Mouse (Mus musculus) midbrain, postnatal 0 days (tissue): ENCODE results near the gene Galnt2. TPM values are rescaled to one million over a fixed set of nuclear protein-coding genes. Genes with fewer than 3 reads are reported as not detected.
A peak's percentile ranks its signal among the peaks of the same experiment; 100 is the strongest.

Source experiments
- ATAC-seq: fragments of 200-750 bp; cut with Nextera tagmentation; 2 replicates; pipeline ENCODE4 v1.8.0; 2017; ENCODE audit warnings: moderate number of reproducible peaks, mild to moderate bottlenecking, moderate TSS enrichment, moderate library complexity; ENCODE audit not compliant: low FRiP score
- DNase-seq: peaks from one replicate; pipeline ENCODE4 v3.0.0-alpha.2; 2015; ENCODE audit warnings: low spot score
- H3K27ac ChIP-seq: fragments of 300-500 bp; sonication (generic); 2 replicates; pipeline ENCODE4 v1.5.1; 2014; ENCODE audit warnings: low read depth, mild to moderate bottlenecking, low read length, mixed read lengths
- H3K27me3 ChIP-seq: fragments of 300-500 bp; sonication (generic); 2 replicates; pipeline ENCODE4 v1.6.1; 2014; ENCODE audit warnings: low read length, control low read depth, mixed read lengths; ENCODE audit not compliant: insufficient read depth
- H3K36me3 ChIP-seq: fragments of 300-500 bp; sonication (generic); 2 replicates; pipeline ENCODE4 v1.6.1; 2014; ENCODE audit warnings: low read length, control low read depth, mixed read lengths; ENCODE audit not compliant: insufficient read depth
- H3K4me1 ChIP-seq: fragments of 300-500 bp; sonication (generic); 2 replicates; pipeline ENCODE4 v1.6.1; 2014; ENCODE audit warnings: mild to moderate bottlenecking, control low read depth, antibody characterized with exemption, low read length, mixed read lengths; ENCODE audit not compliant: insufficient read depth
- H3K4me2 ChIP-seq: fragments of 300-500 bp; sonication (generic); 2 replicates; pipeline ENCODE4 v1.6.1; 2014; ENCODE audit warnings: low read depth, mild to moderate bottlenecking, low read length, mixed read lengths; ENCODE audit not compliant: poor library complexity, severe bottlenecking
- H3K4me3 ChIP-seq: fragments of 300-500 bp; sonication (generic); 2 replicates; pipeline ENCODE4 v1.5.1; 2014; ENCODE audit warnings: low read depth, mild to moderate bottlenecking, low read length, moderate library complexity
- H3K9ac ChIP-seq: fragments of 300-500 bp; sonication (generic); replicated peaks from 2 replicates; pipeline ENCODE4 v1.6.1; 2014; ENCODE audit warnings: mild to moderate bottlenecking, low read length, moderate library complexity, mixed read lengths; ENCODE audit not compliant: poor library complexity, severe bottlenecking
- H3K9me3 ChIP-seq: fragments of 300-500 bp; sonication (generic); 2 replicates; pipeline ENCODE4 v1.6.1; 2016; ENCODE audit warnings: low read length, control low read depth
- CTCF ChIP-seq: IDR thresholded peaks from 2 replicates; pipeline ENCODE4 v1.5.1; 2016; ENCODE audit warnings: antibody characterized with exemption, mild to moderate bottlenecking
- WGBS: fragments of 180-500 bp; shearing (Covaris S2); extraction: QIAGEN DNeasy Blood & Tissue Kit; methylation state at CpG from one replicate; pipeline ENCODE4 v1.1.7; 2014; 5-methylcytosine and 5-hydroxymethylcytosine counted together
- polyA plus RNA-seq: library from polyadenylated mRNA; unstranded; fragments of >200 nt; fragmentation: Nextera tagmentation; extraction: Ambion mirVana; gene quantifications from 2 replicates; pipeline ENCODE4 v1.2.1, GENCODE M21; 2015
- total RNA-seq: library from RNA; depleted of rRNA; stranded (reverse); fragments of >200 nt; gene quantifications from 2 replicates; pipeline ENCODE4 v1.2.3, GENCODE M21; 2014

Gene Galnt2
- total and polyA plus RNA-seq, 2 experiments from 2014 or later: 51.3 to 65.4 TPM

DNA sequence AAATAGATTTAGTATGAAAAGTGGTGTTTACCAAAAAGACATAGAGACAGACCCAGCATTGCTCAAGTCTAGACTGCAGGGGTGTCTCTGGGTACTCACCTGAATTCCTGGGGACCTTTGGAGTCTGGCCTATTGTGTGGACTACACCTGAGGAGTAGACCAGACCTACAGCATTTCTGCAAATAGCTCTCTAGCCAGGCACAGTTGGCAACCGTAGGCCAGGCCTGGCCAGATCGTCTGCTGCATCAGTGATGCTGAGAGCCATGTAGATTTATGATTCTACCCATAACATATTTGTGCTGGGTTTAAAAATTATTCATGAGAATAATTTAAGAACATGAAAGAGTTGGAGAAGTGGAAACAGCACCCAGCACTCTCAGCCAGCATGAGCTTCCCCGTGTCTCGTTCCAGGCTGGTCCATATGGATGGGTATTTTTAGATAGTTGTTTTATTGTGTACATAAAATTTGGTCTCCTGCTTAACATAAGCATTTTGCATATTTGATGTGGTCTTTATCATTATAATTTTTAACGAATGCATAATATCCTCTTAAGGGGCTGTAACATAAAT lies 58.4 kb downstream of the Galnt2 start:
- WGBS: 78% methylated on average over 5 of the region's 5 CpGs
- no peak for TF ChIP-seq CTCF
- H3K4me1 ChIP-seq: peaks cover 20% of the 10 kb centered on the region
- no peaks in the 10 kb centered on the region; the same call in 1 of the 2 replicates for H3K36me3 ChIP-seq
- H3K4me3 ChIP-seq: no peak overlapping the region
- no peak for ATAC-seq
- no peak overlapping the region for H3K9ac ChIP-seq
- H3K27me3 ChIP-seq: no peaks in the 10 kb centered on the region
- no peak overlapping the region for H3K27ac ChIP-seq
- H3K4me2 ChIP-seq: no peak overlapping the region
- no peak for DNase-seq
- no peaks in the 10 kb centered on the region for H3K9me3 ChIP-seq

DNA sequence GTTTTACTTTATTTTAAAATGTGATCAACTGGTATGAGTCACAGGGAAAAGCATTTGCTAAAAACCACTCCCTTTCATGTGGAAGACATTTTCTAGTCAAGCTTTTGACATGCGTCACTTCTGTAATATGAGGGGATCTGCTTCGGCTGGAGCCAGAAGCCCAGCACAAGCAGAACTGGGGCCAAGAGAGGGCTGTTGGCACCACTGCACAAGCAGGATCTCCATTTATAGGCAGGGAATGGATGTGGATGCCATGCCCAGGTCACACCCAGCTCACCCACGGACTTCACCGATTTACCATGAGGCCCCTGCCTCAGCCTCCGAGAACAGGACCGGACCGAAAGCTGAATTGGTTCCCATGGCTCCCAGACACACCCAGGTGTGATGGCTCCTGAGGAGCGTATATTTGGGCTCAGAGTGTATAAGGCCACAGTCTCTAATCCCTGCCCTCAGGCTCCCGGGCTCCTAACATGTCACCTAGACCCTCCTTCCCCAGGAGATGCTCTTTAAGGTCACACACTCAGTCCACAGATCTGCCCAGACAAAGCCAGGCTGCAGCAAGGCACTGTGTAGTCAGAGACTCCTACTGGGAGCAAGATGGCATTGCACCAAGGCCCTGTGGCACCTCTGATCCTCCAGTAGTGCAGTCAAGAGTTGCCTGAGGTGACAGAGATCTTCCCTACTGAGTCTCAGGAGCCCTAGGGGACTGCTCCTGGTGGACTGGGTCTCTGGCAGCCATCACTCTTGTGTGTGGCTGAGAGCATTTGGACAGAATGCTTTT lies 59.9 kb downstream of the Galnt2 start:
- Histone ChIP-seq H3K27ac (no peak overlapping the region), H3K4me3 (no peak overlapping the region), H3K27me3 (no peaks in the 10 kb centered on the region), H3K4me2 (no peak overlapping the region), H3K9me3 (no peaks in the 10 kb centered on the region), H3K4me1 (0 out of 2 replicates have a peak, but pooled peaks cover 10% of the 10 kb centered on the region), H3K36me3 (no peaks in the 10 kb centered on the region; the same call in 1 of the 2 replicates), H3K9ac (no peak overlapping the region)
- ATAC-seq: no peak
- peak; percentile 46 for TF ChIP-seq CTCF
- 85% methylated on average over 9 of the region's 9 CpGs for WGBS
- DNase-seq: no peak

DNA sequence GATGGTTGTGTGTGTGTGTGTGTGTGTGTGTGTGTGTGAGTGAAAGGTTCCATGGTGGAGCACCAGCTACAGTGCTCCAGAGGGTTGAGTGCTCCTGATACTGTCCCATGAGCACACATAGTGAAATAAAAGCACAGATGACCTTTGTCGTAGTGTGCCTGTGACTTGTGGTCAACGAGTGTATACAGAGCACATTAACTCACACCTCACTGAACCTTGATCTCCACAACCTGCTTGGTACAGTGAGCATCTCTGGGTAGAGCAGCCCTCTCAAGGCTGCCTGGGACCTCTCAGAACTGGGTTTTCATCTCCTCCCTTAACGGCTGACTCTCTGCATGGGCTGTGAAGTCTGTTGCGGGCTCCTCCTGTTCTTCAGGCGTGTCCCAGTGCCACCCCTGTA lies 60.5 kb downstream of the Galnt2 start:
- H3K9ac ChIP-seq: no peak overlapping the region
- no peaks in the 10 kb centered on the region; the same call in 1 of the 2 replicates for H3K36me3 ChIP-seq
- DNase-seq: no peak
- TF ChIP-seq CTCF: no peak
- no peaks in the 10 kb centered on the region for H3K9me3 ChIP-seq
- ATAC-seq: no peak
- no peak overlapping the region for H3K27ac ChIP-seq
- WGBS: 91% methylated on average over 5 of the region's 5 CpGs
- H3K4me1 ChIP-seq: 0 out of 2 replicates have a peak, but pooled peaks cover 9% of the 10 kb centered on the region
- H3K4me2 ChIP-seq: no peak overlapping the region
- H3K4me3 ChIP-seq: no peak overlapping the region
- H3K27me3 ChIP-seq: no peaks in the 10 kb centered on the region

DNA sequence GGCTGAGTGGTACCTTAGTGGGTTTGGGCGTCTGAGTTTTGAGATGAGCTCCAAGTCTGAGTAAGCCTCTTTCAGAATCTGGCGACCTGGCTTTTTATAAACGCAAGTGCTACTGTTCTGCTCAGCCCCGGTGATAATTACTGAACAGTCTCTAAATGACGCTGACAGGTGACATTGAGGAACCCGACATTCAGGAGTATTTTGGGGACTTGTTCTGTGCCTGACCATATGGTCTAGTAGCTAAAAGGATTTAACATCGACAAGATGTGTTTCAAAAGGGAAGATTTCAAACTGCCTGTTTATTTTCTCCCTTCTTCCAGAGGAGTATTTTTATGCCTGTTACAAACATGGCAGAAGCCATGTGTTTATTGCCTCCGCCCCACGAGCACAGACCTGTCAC lies 61.8 kb downstream of the Galnt2 start:
- 76% methylated on average over 9 of the region's 9 CpGs for WGBS
- H3K9me3 ChIP-seq: no peaks in the 10 kb centered on the region
- H3K4me2 ChIP-seq: no peak overlapping the region
- H3K4me1 ChIP-seq: 0 out of 2 replicates have a peak, but pooled peaks cover 3% of the 10 kb centered on the region
- H3K4me3 ChIP-seq: no peak overlapping the region
- TF ChIP-seq CTCF: no peak
- no peaks in the 10 kb centered on the region; the same call in 1 of the 2 replicates for H3K36me3 ChIP-seq
- no peak overlapping the region for H3K9ac ChIP-seq
- ATAC-seq (no peak), DNase-seq (no peak)
- H3K27me3 ChIP-seq: no peaks in the 10 kb centered on the region
- H3K27ac ChIP-seq: no peak overlapping the region

DNA sequence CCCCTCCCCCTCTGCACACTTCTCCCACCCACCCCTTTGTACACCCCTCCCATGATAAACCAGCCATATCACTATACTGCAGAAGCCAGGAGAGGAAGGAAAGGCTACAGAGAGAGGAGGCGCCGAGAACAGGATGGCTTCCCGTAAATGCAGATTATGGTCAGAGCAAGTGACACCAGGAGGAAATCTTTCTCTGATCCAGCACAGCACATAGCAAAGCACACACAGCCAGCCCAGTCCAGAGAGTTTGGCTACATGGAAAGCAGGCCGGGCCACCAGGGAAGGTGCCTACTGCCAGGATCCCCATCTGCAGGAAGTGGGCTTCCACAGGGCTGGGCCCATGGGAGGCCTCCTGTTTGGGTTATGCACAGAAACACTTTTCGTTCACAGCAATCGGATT lies 63.2 kb downstream of the Galnt2 start:
- 73% methylated on average over 6 of the region's 6 CpGs for WGBS
- 0 out of 2 replicates have a peak, but pooled peaks cover 3% of the 10 kb centered on the region for H3K4me1 ChIP-seq
- no peaks in the 10 kb centered on the region; the same call in 1 of the 2 replicates for H3K36me3 ChIP-seq
- no peak overlapping the region for H3K4me2 ChIP-seq
- no peaks in the 10 kb centered on the region for H3K27me3 ChIP-seq
- no peak for DNase-seq
- TF ChIP-seq CTCF: no peak
- H3K4me3 ChIP-seq: no peak overlapping the region
- no peak for ATAC-seq
- no peak overlapping the region for H3K9ac ChIP-seq
- no peaks in the 10 kb centered on the region for H3K9me3 ChIP-seq
- H3K27ac ChIP-seq: no peak overlapping the region

DNA sequence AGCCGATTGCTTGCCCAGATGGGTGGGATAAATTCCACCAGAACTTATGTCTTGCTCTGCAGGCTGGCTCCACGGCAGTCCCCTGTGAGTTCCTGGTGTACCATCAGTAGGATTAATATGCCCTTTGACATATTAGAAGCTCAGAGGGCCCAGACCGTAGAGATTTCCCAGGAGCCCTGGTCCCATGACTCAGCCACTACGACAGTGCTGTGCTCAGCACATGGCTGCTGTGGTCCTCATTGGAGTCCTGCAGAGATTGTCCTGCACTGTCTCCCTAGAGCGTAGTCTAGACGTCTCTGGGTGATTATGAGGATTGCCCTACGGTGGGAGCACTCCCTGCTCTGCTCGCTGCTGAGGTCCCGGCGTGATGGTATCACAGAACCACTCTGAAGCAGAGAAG lies 63.7 kb downstream of the Galnt2 start:
- 71% methylated on average over 10 of the region's 10 CpGs for WGBS

More for the DNA sequence above, 63.7 kb downstream of the Galnt2 start:
- 0 out of 2 replicates have a peak, but pooled peaks cover 3% of the 10 kb centered on the region for H3K4me1 ChIP-seq
- H3K27me3 ChIP-seq: no peaks in the 10 kb centered on the region
- no peaks in the 10 kb centered on the region for H3K9me3 ChIP-seq
- H3K27ac ChIP-seq: no peak overlapping the region
- no peaks in the 10 kb centered on the region; the same call in 1 of the 2 replicates for H3K36me3 ChIP-seq
- no peak overlapping the region for H3K4me3 ChIP-seq
- TF ChIP-seq CTCF: no peak
- no peak overlapping the region for H3K4me2 ChIP-seq
- ATAC-seq (no peak), DNase-seq (no peak)
- H3K9ac ChIP-seq: no peak overlapping the region
